ENCODE assay signal across 8 mouse cellular contexts in genomic region chr3:67462578-67462977, GRCm38 (mm10). TPM values are rescaled to one million over a fixed set of nuclear protein-coding genes. Genes with fewer than 3 reads are reported as not detected.
A peak's percentile ranks its signal among the peaks of the same experiment; 100 is the strongest.
DNase-seq lines count a peak whose midpoint lies in the region; ATAC-seq and TF ChIP-seq lines count a peak whose summit lies in the region.

No protein-coding gene starts in this region.

- H3K79me2 ChIP-seq in C2C12 (ENCODE audit: control insufficient read depth, insufficient read depth), result peaks cover 11% of the 10 kb centered on the region

- H3ac ChIP-seq in C2C12 (ENCODE audit: control insufficient read depth, insufficient read length, low read depth), result no peak overlapping the region

- TF ChIP-seq EP300 in liver, postnatal 0 days (IDR thresholded peaks at IDR 0.05; ENCODE audit: low read depth), result no peak

- H3K27ac ChIP-seq in forebrain, embryonic 15.5 days (replicated peaks), result no peak overlapping the region
- H3K27ac ChIP-seq in liver, postnatal 0 days (ENCODE audit: low read depth), result no peak overlapping the region

- no peak for TF ChIP-seq CTCF in C2C12 (IDR thresholded peaks at IDR 0.05; ENCODE audit: control insufficient read depth, insufficient read depth, insufficient read length)
- TF ChIP-seq CTCF in liver, postnatal 0 days (IDR thresholded peaks at IDR 0.05; ENCODE audit: low read depth), result no peak

- 43% methylated on average over 10 of the region's 10 CpGs for WGBS in forebrain, embryonic 15.5 days
- WGBS in liver, postnatal 0 days (ENCODE audit: insufficient replicate concordance), result 50% methylated on average over 10 of the region's 10 CpGs

- peak overlapping the region; percentile 35 for H3K4me3 ChIP-seq in C2C12 (ENCODE audit: insufficient read depth, poor library complexity, severe bottlenecking)
- H3K4me3 ChIP-seq in forebrain, embryonic 15.5 days, result peak overlapping the region; percentile 64
- peak overlapping the region; percentile 55 for H3K4me3 ChIP-seq in liver, postnatal 0 days (ENCODE audit: low read depth, low read length)

- H3K27me3 ChIP-seq in C2C12 (ENCODE audit: control insufficient read depth, insufficient read depth, insufficient read length), result no peaks in the 10 kb centered on the region
- no peaks in the 10 kb centered on the region for H3K27me3 ChIP-seq in forebrain, embryonic 15.5 days
- H3K27me3 ChIP-seq in liver, postnatal 0 days (ENCODE audit: insufficient read depth, low read length), result no peaks in the 10 kb centered on the region

- peak overlapping the region; percentile 93 for H3K4me2 ChIP-seq in forebrain, embryonic 15.5 days (replicated peaks)
- peak overlapping the region; percentile 92 for H3K4me2 ChIP-seq in liver, postnatal 0 days (ENCODE audit: low read depth, low read length)

- H3K36me3 ChIP-seq in C2C12 (ENCODE audit: control insufficient read depth, insufficient read depth), result peaks cover 41% of the 10 kb centered on the region
- H3K36me3 ChIP-seq in forebrain, embryonic 15.5 days, result peaks cover 20% of the 10 kb centered on the region
- peaks cover 30% of the 10 kb centered on the region for H3K36me3 ChIP-seq in liver, postnatal 0 days (replicated peaks; ENCODE audit: insufficient read depth, low read length)

- peak; percentile 40 to 55 for DNase-seq in cerebellum, postnatal 10 days
- no peak for DNase-seq in cerebellum, adult 11 months
- DNase-seq in liver, postnatal 0 days, result no peak
- no peak for DNase-seq in ovary, adult 18-20 months (ENCODE audit: low spot score)
- DNase-seq in layer of hippocampus, adult 9-10 months (ENCODE audit: low spot score), result no peak
- DNase-seq in ovary, postnatal 36 days (ENCODE audit: low spot score), result no peak

- peaks cover 21% of the 10 kb centered on the region for H3K4me1 ChIP-seq in forebrain, embryonic 15.5 days
- peaks cover 11% of the 10 kb centered on the region for H3K4me1 ChIP-seq in liver, postnatal 0 days (ENCODE audit: insufficient read depth)

- no peak for ATAC-seq in forebrain, embryonic 15.5 days (replicated peaks)
- no peak for ATAC-seq in liver, postnatal 0 days

- no peaks in the 10 kb centered on the region for H3K9me3 ChIP-seq in forebrain, embryonic 15.5 days
- H3K9me3 ChIP-seq in liver, postnatal 0 days (ENCODE audit: low read length), result no peaks in the 10 kb centered on the region

- no peak overlapping the region for H3K9ac ChIP-seq in forebrain, embryonic 15.5 days (replicated peaks)
- H3K9ac ChIP-seq in liver, postnatal 0 days (replicated peaks), result no peak overlapping the region

- peaks cover 2% of the 10 kb centered on the region for H3K79me3 ChIP-seq in C2C12 (ENCODE audit: low read depth)

TF ChIP-seq in C2C12, 6 proteins besides CTCF, POLR2A, EP300 and RAD21:
- TF ChIP-seq MYOG (IDR thresholded peaks at IDR 0.05; ENCODE audit: control insufficient read depth, extremely low read depth, insufficient read length) (no peak), CEBPB (IDR thresholded peaks at IDR 0.05; ENCODE audit: low read depth) (no peak), MAX (IDR thresholded peaks at IDR 0.05) (no peak), USF1 (IDR thresholded peaks at IDR 0.05; ENCODE audit: low read depth) (no peak), FOSL1 (IDR thresholded peaks at IDR 0.05; ENCODE audit: insufficient read depth, low read length, poor library complexity, severe bottlenecking) (no peak), MYOD1 (IDR thresholded peaks at IDR 0.05; ENCODE audit: control insufficient read depth, insufficient read length, low read depth) (no peak)

RNA-seq across cellular contexts. Expression of gene Lxn, which starts 1.1 kb away (rescaled TPM):
- polyA plus RNA-seq in C2C12 (2012; fragmentation: generic; extraction: Trizol), result 17.2 TPM
- polyA plus RNA-seq in forebrain, embryonic 15.5 days (2015; fragmentation: Nextera tagmentation; extraction: Ambion mirVana), result 57.5 and 64.1 TPM in 2 replicates
- 9.0 and 9.9 TPM in 2 replicates for polyA plus RNA-seq in liver, postnatal 0 days (2015; fragmentation: Nextera tagmentation; extraction: Ambion mirVana)

RNA-seq across cellular contexts. Expression of gene Gfm1, which starts 32.7 kb away (rescaled TPM):
- polyA plus RNA-seq in C2C12 (2012; fragmentation: generic; extraction: Trizol), result 41.4 TPM
- 33.2 and 33.8 TPM in 2 replicates for polyA plus RNA-seq in forebrain, embryonic 15.5 days (2015; fragmentation: Nextera tagmentation; extraction: Ambion mirVana)
- 34.3 and 37.8 TPM in 2 replicates for polyA plus RNA-seq in liver, postnatal 0 days (2015; fragmentation: Nextera tagmentation; extraction: Ambion mirVana)

RNA-seq across cellular contexts. Expression of gene Rarres1, which starts 52.7 kb away (rescaled TPM):
- polyA plus RNA-seq in C2C12 (2012; fragmentation: generic; extraction: Trizol), result not detected
- 0.69 and 0.88 TPM in 2 replicates for polyA plus RNA-seq in forebrain, embryonic 15.5 days (2015; fragmentation: Nextera tagmentation; extraction: Ambion mirVana)
- polyA plus RNA-seq in liver, postnatal 0 days (2015; fragmentation: Nextera tagmentation; extraction: Ambion mirVana), result 11.0 and 12.7 TPM in 2 replicates

Comparison
In these comparisons a context has a peak if more than half of its experiments do, and no peak if none do; other contexts are left out.
1. DNase-seq: peak in cerebellum, postnatal 10 days (2 of 2); none in cerebellum, adult 11 months (single experiment), liver, postnatal 0 days (single experiment), ovary, adult 18-20 months (single experiment), layer of hippocampus, adult 9-10 months (single experiment) and ovary, postnatal 36 days (single experiment).
2. Peak in every context shown above with its lines, with median percentiles within 50 percentile points of each other: H3K4me3 ChIP-seq.